Mouse (Mus musculus) granulocyte monocyte progenitor cell, adult 5-6 weeks (primary cell): ENCODE data around the gene Gnpnat1. TPM values are rescaled to one million over a fixed set of nuclear protein-coding genes. Genes with fewer than 3 reads are reported as not detected.

ENCODE experiments used
- ATAC-seq: replicated peaks from 2 replicates; pipeline ENCODE4 v1.8.0; 2016; ENCODE audit warnings: mild to moderate bottlenecking, moderate TSS enrichment, inconsistent platforms; ENCODE audit not compliant: poor library complexity, severe bottlenecking
- total RNA-seq, 2 experiments: library from RNA; stranded (forward) in 1 of 2; stranded (reverse) in 1 of 2; fragments of 200-712, 200-1000 nt in 1 of 2; fragments of >200 nt in 1 of 2; fragmentation: Nextera tagmentation in 1 of 2; gene quantifications; 2 replicates each; pipeline ENCODE4 v1.2.3; 2014 to 2017

Gnpnat1 gene
- total RNA-seq, 2 experiments from 2014 or later: 50.2 to 72.4 TPM

DNA sequence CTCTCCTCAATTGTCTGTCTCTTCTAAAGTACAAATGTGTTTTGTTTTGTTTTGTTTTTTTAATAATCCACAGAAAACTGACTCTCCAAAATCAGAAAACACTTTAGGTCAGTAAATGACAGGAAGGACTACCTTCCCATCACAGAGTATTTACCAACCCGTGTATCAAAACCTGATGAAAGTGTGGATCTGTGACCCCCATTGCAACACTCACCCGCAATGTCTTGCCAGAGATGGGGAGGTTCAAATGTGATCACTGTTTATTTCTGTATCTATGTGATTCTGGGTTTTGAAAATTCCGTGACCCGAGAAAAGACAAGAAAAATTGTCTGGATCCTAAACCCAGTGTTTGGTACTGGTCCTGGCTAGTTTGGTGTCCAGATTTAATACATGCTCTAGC is 11.6 kb upstream of the Gnpnat1 start:
- ATAC-seq: no peak

DNA sequence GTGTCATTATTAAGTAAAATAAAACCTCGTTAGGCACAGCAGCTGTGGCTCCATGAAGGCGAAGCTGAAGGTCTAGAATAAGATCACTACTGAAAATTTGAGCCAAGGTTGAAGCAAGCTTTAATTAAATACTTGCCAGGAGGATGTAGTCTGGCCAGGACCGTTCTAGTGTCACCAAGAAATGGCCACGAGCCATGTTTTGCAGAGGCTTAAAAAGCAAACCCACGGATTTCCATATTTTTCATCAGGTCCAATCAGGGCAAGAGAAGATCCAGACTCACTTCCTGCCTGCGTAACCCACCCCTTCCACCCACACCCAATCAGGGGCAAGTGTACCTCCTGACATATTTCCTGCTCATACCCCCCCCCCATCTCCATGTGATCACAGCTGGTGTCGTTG is 1.1 kb downstream of the Gnpnat1 start:
- ATAC-seq: no peak; the same call in 1 of the 2 replicates

DNA sequence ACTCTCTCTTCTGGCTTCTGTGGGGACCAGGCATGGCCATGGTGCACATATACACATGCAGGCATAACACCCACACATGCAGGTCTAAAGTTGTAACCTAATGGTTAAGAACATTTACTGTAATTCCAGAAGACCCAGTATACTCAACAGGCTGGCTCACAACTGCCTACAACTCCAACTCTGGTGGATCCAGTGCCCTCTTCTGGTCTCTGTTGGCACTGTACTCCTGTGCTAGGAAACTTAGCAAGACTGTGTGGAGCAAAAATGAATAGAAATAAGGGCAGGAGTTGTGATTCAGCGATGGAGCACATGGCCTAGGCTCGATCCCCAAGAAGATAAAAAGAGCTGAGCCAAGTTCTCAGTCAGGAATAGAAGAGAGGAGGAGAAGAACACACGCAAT is 4.9 kb downstream of the Gnpnat1 start:
- peak; percentile 66 for ATAC-seq

DNA sequence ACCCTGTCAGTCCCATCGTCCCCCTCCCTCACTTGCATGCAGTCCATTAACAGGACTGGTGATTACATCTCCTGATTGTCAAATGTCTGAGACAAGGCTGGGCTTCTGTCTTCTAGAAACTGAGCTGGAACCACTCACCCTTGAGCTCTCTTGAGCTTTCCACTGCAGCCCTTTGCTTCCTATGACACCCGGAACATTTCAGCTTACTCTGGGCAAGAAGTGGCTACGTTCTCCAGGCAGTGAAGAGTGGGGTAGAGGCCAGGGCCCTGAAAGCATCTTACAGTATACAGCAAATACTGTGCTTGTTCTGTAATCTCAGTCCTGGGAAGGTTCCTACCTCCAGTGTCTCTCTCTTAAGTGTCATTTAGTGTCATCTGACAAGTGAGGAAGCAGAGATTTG is 15.5 kb downstream of the Gnpnat1 start:
- ATAC-seq: 0 out of 2 replicates have a peak, but pooled peaks have one; percentile 6

- peak; percentile 88 for ATAC-seq
Measured at GRCm38 (mm10) chr14:45388345-45389181, 16.1 kb downstream of the Gnpnat1 start.

- peak; percentile 52 for ATAC-seq
Measured at GRCm38 (mm10) chr14:45387480-45387879, 17.2 kb downstream of the Gnpnat1 start.

GRCm38 (mm10) chr14:45385596-45385995 is 19.1 kb downstream of the Gnpnat1 start:
- 0 out of 2 replicates have a peak, but pooled peaks have one; percentile 10 for ATAC-seq

DNA sequence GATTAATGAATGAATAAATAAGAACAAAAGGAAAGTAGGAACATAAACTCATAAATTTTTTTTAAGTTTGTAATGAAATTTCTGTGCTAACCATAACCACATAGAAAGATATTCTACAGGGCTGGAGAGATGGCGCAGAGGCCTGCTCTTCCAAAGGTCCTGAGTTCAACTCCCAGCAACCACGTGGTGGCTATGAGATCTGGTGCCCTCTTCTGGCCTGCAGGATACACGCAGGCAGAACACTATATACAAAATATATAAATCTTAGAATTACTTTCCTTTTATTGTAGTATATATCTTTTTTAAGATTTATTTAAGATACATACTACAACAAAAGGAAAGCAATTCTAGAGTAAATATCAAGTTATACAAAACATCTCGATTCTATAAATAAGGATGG is 21.8 kb downstream of the Gnpnat1 start:
- ATAC-seq: no peak

- no peak for ATAC-seq
Measured at GRCm38 (mm10) chr14:45380756-45381155, 24.0 kb downstream of the Gnpnat1 start.

DNA sequence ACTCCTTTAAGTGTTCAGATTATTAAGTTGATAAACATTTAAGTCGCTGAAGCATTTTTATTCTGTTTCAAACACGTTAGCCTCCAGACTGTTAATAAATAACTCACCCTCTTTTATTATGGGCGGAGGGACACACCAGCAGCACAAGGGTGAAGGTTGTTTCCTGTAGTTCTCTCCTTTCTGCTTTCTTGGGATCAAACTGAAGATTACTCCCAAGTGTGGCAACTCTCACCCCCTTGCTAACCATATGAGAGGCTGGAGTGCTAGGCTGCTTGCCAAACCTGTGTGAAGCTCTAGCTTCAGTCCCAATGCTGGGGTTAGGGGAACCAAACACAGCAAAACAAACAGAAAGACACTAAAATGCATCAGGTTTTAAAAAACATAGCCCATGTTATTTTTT is 25.9 kb downstream of the Gnpnat1 start:
- no peak for ATAC-seq

DNA sequence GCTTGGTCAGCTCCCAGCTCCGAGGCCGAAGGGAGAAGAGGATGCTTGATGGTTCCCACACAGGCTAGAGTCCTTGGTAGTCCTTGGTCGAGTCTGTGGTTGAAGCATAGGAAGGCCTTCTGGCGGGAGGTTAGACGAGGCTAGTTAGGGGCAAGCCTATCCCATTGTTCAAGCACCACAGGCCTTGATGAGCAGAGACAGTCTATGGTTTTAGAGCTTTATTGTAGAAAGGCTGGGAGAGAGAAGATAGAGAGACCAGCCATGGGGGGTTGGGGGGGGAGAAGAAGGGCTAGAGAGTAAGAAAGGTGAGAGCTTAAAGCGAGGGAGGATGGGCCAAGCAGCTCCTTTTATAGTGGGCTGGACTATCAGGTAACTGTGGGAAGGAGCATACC is 39.5 kb downstream of the Gnpnat1 start:
- ATAC-seq: no peak

DNA sequence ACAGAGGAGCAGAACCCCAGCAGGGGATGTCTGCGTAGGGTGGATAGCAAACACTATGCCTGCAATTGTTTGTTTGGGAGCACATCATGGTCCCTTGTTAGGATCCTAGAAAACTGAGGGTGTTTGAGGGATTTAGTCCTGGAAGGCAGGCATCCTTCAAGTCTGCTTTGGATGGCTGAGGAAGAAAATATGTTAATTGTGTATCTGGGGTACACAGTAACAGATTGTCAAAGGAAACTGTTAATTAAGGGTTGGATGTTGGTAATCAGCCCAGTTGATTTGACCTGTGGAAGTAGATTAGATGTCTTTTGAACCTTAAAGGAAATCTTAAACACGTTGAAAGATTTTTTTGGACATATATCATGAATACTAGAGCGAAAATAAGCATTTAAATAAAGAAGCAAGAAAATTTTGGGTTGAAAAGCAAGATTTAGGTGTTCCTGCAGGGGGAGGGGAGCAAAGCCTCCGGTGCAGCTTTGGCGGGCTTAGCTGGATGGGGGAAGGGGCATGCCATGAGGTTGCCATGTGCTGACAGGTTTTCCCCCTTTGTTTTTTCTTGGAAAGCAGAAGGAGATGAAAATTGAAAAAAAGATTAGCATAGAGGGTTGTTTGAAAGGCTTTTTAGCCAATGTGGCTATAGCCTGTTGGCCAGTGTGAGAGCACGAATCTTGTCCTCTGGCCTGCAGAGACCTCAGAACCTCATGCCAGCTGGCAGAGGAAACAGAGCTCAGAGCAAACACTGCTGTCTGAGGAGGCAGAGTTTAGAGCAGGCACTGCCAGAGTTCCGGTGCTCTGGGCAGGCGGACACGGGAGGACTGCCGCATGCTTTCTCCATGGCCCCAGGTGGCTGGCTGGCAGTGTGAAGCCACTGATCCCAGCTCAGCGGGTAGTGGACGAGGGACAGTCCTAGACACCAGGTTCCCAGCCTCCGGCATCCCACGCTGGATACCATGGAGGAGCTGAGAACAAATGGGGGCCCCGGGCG is 40.2 kb downstream of the Gnpnat1 start:
- ATAC-seq: 0 out of 2 replicates have a peak, but pooled peaks have one; percentile 12

DNA sequence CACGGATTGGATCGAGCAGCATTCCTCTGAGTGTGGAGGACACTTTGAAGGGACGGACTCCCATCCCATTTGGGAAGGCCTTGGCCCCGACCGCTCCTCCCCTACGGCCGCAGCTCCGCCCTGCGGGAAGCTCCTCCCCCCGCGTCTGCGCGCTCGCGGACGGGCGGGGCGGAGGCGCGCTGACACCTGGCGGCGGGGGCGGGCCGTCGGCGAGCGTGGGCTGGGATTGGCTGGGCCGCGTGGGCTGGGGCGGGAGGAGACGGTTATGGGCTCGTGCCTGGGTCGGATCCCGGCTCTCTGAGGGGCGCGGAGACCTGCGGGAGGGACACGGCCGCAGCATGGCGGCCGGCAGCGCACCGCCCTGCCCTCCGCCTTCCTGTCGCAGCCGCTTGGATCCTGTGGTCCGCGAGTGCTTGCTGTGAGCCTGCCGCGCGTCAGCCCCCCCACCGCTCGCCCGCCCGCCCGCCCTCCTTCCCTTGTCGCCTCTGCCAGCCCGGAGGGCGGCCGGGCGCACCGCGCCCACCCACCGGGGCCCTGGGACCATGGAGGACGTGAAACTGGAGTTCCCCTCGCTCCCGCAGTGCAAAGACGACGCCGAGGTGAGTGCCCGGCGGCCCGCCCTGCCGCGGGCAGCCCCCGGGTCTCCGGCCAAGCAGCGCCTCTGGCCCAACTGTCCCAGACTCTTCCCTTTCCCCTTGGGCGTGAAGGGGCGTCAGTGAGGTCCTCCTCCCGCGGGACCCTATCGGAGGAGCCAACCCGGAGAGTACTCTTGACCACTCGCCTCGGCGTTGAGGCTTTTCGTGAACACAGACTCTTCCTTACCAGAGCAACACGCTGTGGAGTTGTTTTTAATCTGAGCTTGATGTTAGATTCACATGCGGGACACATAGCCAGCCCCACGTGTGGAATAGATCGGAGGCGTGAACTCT is 53.5 kb downstream of the Gnpnat1 start, which contains the start of gene Styx:
Styx (plus strand) TSS at position 163 of the 929 bp plus-strand sequence.
- ATAC-seq: peak; percentile 98

DNA sequence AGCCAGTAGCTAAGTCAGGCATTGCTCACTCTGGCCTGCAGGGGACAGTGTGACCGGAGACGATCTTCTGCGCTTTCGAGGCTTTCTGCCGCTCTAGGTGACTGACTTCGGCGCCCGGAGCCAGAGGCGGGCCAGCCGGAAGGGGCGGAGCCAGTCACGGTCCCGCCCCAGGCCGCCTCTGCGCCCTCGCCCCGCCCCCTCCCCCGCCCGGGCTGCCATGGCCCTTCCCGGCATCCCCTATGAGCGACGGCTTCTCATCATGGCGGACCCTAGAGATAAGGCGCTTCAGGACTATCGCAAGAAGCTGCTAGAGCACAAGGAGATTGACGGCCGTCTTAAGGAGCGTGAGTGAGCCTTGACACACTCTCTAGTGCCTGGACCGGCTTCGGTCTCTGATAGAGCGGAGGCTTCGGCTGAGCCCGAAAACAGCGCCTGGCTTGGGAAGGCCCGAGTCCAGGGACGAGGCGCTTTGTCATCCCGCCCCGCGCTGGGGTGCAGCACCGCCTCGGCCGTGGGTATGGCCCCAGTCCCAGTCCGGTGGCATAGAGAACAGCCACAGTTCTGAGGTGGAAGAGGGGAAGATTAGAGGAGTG is 75.0 kb downstream of the Gnpnat1 start, which contains the start of gene Psmc6:
Psmc6 (plus strand) TSS at position 200 of the 593 bp plus-strand sequence.
- ATAC-seq: peak; percentile 78

GRCm38 (mm10) chr14:45329018-45329588 is 75.6 kb downstream of the Gnpnat1 start:
- peak; percentile 1; the same call in 1 of the 2 replicates for ATAC-seq

- ATAC-seq: no peak
Measured at GRCm38 (mm10) chr14:45328072-45328713, 76.5 kb downstream of the Gnpnat1 start.
